Mouse (Mus musculus) forebrain, embryonic 16.5 days (tissue): ENCODE measurements at regions not wholly inside any gene's neighbourhood (a gene's known extent, or its start where the extent isn't known, plus 50 kb on each side); places are given as distances from the start of the nearest gene placed in this dataset.
"Not testable (repeated sequence)": the region's sequence is repeated elsewhere in the genome, so short reads cannot be mapped to it uniquely, and the experiment has no call there.

Experiments used
- ATAC-seq: fragments of 200-750 bp; cut with Nextera tagmentation; 2 replicates; pipeline ENCODE4 v1.8.0; 2017; ENCODE audit warnings: mild to moderate bottlenecking, moderate library complexity
- H3K27ac ChIP-seq: fragments of 300-500 bp; sonication (generic); 2 replicates; pipeline ENCODE4 v1.5.1; 2014; ENCODE audit warnings: low read length, control low read depth
- H3K27me3 ChIP-seq: fragments of 300-500 bp; sonication (generic); replicated peaks from 2 replicates; pipeline ENCODE4 v1.6.1; 2014; ENCODE audit warnings: low read length; ENCODE audit not compliant: control insufficient read depth, insufficient read depth
- H3K36me3 ChIP-seq: fragments of 300-500 bp; sonication (generic); 2 replicates; pipeline ENCODE4 v1.6.1; 2014; ENCODE audit not compliant: control insufficient read depth, insufficient read depth
- H3K4me1 ChIP-seq: fragments of 300-500 bp; sonication (generic); replicated peaks from 2 replicates; pipeline ENCODE4 v1.6.1; 2014; ENCODE audit warnings: low read length; ENCODE audit not compliant: control insufficient read depth, insufficient read depth
- H3K4me2 ChIP-seq: fragments of 300-500 bp; sonication (generic); 2 replicates; pipeline ENCODE4 v1.6.1; 2014; ENCODE audit warnings: mild to moderate bottlenecking, low read length, control low read depth
- H3K4me3 ChIP-seq: fragments of 300-500 bp; sonication (generic); replicated peaks from 2 replicates; pipeline ENCODE4 v1.5.1; 2014; ENCODE audit warnings: mild to moderate bottlenecking, low read length, control low read depth
- H3K9ac ChIP-seq: fragments of 300-500 bp; sonication (generic); replicated peaks from 2 replicates; pipeline ENCODE4 v1.6.1; 2014; ENCODE audit warnings: low read depth, low read length, control low read depth
- H3K9me3 ChIP-seq: fragments of 300-500 bp; sonication (generic); 2 replicates; pipeline ENCODE4 v1.6.1; 2016; ENCODE audit warnings: low read length; ENCODE audit not compliant: control insufficient read depth
- WGBS: fragments of 180-500 bp; shearing (Covaris S2); extraction: QIAGEN DNeasy Blood & Tissue Kit; methylation state at CpG from one replicate; pipeline ENCODE4 v1.1.7; 2014; 5-methylcytosine and 5-hydroxymethylcytosine counted together

GRCm38 (mm10) chr3:39809586-39809985 lies 721.5 kb upstream of the Intu start:
- no peak overlapping the region for H3K9ac ChIP-seq
- H3K27me3 ChIP-seq: no peaks in the 10 kb centered on the region
- ATAC-seq: no peak
- no peak overlapping the region for H3K4me2 ChIP-seq
- H3K27ac ChIP-seq: no peak overlapping the region
- no peak overlapping the region for H3K4me3 ChIP-seq
- H3K9me3 ChIP-seq: no peaks in the 10 kb centered on the region
- no peaks in the 10 kb centered on the region for H3K36me3 ChIP-seq
- 93% methylated on average over 1 of the region's 1 CpGs for WGBS
- H3K4me1 ChIP-seq: no peaks in the 10 kb centered on the region

- Histone ChIP-seq H3K4me2 (no peak overlapping the region), H3K4me3 (no peak overlapping the region), H3K27ac (no peak overlapping the region), H3K36me3 (no peaks in the 10 kb centered on the region), H3K27me3 (no peaks in the 10 kb centered on the region), H3K9me3 (no peaks in the 10 kb centered on the region), H3K9ac (no peak overlapping the region), H3K4me1 (no peaks in the 10 kb centered on the region)
- peak; percentile 85 for ATAC-seq
- WGBS: 24% methylated on average over 6 of the region's 6 CpGs
These were observed 716.3 kb upstream of the Intu start for GRCm38 (mm10) chr3:39814814-39815213.

GRCm38 (mm10) chr3:39830488-39831056 lies 700.5 kb upstream of the Intu start:
- no peaks in the 10 kb centered on the region for H3K27me3 ChIP-seq
- no peak overlapping the region for H3K9ac ChIP-seq
- no peaks in the 10 kb centered on the region for H3K9me3 ChIP-seq
- ATAC-seq: no peak
- no peaks in the 10 kb centered on the region for H3K4me1 ChIP-seq
- WGBS: 90% methylated on average over 8 of the region's 8 CpGs
- no peak overlapping the region for H3K4me2 ChIP-seq
- H3K36me3 ChIP-seq: no peaks in the 10 kb centered on the region
- H3K4me3 ChIP-seq: no peak overlapping the region
- H3K27ac ChIP-seq: no peak overlapping the region

- Histone ChIP-seq H3K4me3 (no peak overlapping the region), H3K4me1 (peaks cover 9% of the 10 kb centered on the region), H3K36me3 (no peaks in the 10 kb centered on the region), H3K9me3 (no peaks in the 10 kb centered on the region), H3K4me2 (no peak overlapping the region), H3K9ac (no peak overlapping the region), H3K27ac (peak overlapping the region; percentile 60; the same call in 1 of the 2 replicates), H3K27me3 (no peaks in the 10 kb centered on the region)
- ATAC-seq: peak; percentile 93
- WGBS: 24% methylated on average over 6 of the region's 6 CpGs
These were observed 692.5 kb upstream of the Intu start for GRCm38 (mm10) chr3:39838377-39839145.

GRCm38 (mm10) chr3:39840946-39841345 lies 690.1 kb upstream of the Intu start:
- 64% methylated on average over 5 of the region's 5 CpGs for WGBS
- Histone ChIP-seq H3K9ac (no peak overlapping the region), H3K4me2 (no peak overlapping the region), H3K27ac (no peak overlapping the region), H3K4me1 (peaks cover 9% of the 10 kb centered on the region), H3K27me3 (no peaks in the 10 kb centered on the region), H3K9me3 (no peaks in the 10 kb centered on the region), H3K4me3 (no peak overlapping the region), H3K36me3 (no peaks in the 10 kb centered on the region)
- ATAC-seq: peak; percentile 25; the same call in 1 of the 2 replicates

GRCm38 (mm10) chr3:39845123-39845522 lies 686.0 kb upstream of the Intu start:
- no peaks in the 10 kb centered on the region for H3K27me3 ChIP-seq

GRCm38 (mm10) chr3:39848829-39849228 lies 682.3 kb upstream of the Intu start:
- H3K27me3 ChIP-seq: no peaks in the 10 kb centered on the region
- WGBS: 88% methylated on average over 6 of the region's 6 CpGs

More at GRCm38 (mm10) chr3:39845123-39845522, 686.0 kb upstream of the Intu start:
- WGBS: 84% methylated on average over 2 of the region's 2 CpGs
- no peaks in the 10 kb centered on the region for H3K9me3 ChIP-seq
- H3K27ac ChIP-seq: no peak overlapping the region
- H3K4me1 ChIP-seq: no peaks in the 10 kb centered on the region; the same call in 1 of the 2 replicates
- ATAC-seq: no peak
- H3K9ac ChIP-seq: no peak overlapping the region
- no peaks in the 10 kb centered on the region for H3K36me3 ChIP-seq
- no peak overlapping the region for H3K4me3 ChIP-seq
- no peak overlapping the region for H3K4me2 ChIP-seq

GRCm38 (mm10) chr3:39857214-39857839 lies 673.8 kb upstream of the Intu start:
- Histone ChIP-seq H3K4me2 (0 out of 2 replicates have a peak overlapping the region, but pooled peaks have one; percentile 11), H3K27me3 (no peaks in the 10 kb centered on the region), H3K36me3 (no peaks in the 10 kb centered on the region), H3K9ac (no peak overlapping the region), H3K9me3 (no peaks in the 10 kb centered on the region), H3K4me3 (no peak overlapping the region), H3K27ac (no peak overlapping the region), H3K4me1 (peaks cover 6% of the 10 kb centered on the region; the same call in 1 of the 2 replicates)
- WGBS: 23% methylated on average over 9 of the region's 9 CpGs
- ATAC-seq: peak; percentile 81

More at GRCm38 (mm10) chr3:39848829-39849228, 682.3 kb upstream of the Intu start:
- Histone ChIP-seq H3K9ac (no peak overlapping the region), H3K4me3 (no peak overlapping the region), H3K9me3 (no peaks in the 10 kb centered on the region), H3K36me3 (no peaks in the 10 kb centered on the region), H3K4me1 (no peaks in the 10 kb centered on the region), H3K4me2 (no peak overlapping the region), H3K27ac (no peak overlapping the region)
- ATAC-seq: no peak

GRCm38 (mm10) chr3:39876046-39876445 lies 655.0 kb upstream of the Intu start:
- H3K36me3 ChIP-seq, H3K27ac ChIP-seq, H3K4me2 ChIP-seq, H3K9me3 ChIP-seq, ATAC-seq, H3K4me1 ChIP-seq, H3K4me3 ChIP-seq, H3K9ac ChIP-seq, H3K27me3 ChIP-seq: not testable (repeated sequence)
- 39% methylated on average over 1 of the region's 1 CpGs for WGBS
